Mouse (Mus musculus): ENCODE results near the gene Gm28048. TPM values are rescaled to one million over a fixed set of nuclear protein-coding genes. Genes with fewer than 3 reads are reported as not detected.

Gm28048 gene
- total and polyA plus RNA-seq, 2 experiments from 2014 or later: 2.7 TPM; not detected in 1

DNA sequence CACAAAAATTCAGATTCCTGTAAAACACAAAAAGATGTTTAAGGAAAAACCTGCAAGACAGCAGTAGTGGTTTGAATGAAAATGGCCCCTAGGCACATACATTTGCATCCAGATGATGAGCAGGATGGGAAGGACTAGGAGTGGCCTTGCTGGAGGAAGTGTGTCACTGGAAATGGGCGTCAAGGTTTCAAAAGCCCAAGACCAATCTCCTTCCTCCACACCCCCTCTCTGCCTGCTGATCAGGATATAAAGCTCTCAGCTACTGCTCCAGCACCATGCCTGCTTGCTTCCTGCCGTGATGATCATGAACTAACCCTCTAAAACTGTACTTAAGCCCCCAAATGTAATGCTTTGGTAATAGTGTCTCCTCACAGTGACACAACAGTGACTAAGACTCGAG lies 81.8 kb downstream of the Gm28048 start:
- 88% methylated on average over 3 of the region's 3 CpGs for WGBS
- no peak for ATAC-seq (ENCODE audit: low FRiP score)
- DNase-seq (ENCODE audit: low spot score): no peak

DNA sequence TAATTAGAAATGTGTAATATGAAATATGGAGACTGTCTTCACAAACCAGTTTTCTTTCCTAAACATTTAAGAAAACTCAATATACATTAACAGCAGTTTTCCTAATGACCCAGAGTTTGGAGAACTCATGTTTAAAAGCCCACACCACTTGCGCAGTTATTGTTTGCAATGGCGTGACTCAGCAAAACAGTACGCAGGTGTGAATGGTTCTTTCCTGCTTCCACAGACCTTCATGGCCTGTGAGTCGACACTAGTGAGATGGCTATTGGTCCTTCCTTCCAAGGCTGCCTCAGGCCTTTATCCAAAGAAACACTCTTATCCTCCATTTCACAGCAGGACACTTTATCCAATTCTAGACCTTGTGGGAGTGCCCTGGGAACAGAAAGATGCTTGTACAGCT lies 84.2 kb downstream of the Gm28048 start:
- Histone ChIP-seq H3K4me1 (ENCODE audit: insufficient read depth, low read length) (no peaks in the 10 kb centered on the region), H3K27me3 (ENCODE audit: insufficient read depth, low read length) (no peaks in the 10 kb centered on the region), H3K4me2 (ENCODE audit: low read depth, low read length, poor library complexity, severe bottlenecking) (no peak overlapping the region), H3K9me3 (ENCODE audit: low read length) (no peaks in the 10 kb centered on the region), H3K9ac (replicated peaks; ENCODE audit: low read length, poor library complexity, severe bottlenecking) (no peak overlapping the region), H3K4me3 (ENCODE audit: low read depth, low read length) (no peak overlapping the region), H3K27ac (ENCODE audit: low read depth, low read length) (no peak overlapping the region), H3K36me3 (ENCODE audit: insufficient read depth, low read length) (no peaks in the 10 kb centered on the region)
- WGBS: 93% methylated on average over 4 of the region's 4 CpGs
- ATAC-seq (ENCODE audit: low FRiP score) (no peak), DNase-seq (ENCODE audit: low spot score) (no peak)
- no peak for TF ChIP-seq CTCF (IDR thresholded peaks at IDR 0.05)

More for the DNA sequence above, 81.8 kb downstream of the Gm28048 start:
- Histone ChIP-seq H3K4me2 (ENCODE audit: low read depth, low read length, poor library complexity, severe bottlenecking) (no peak overlapping the region), H3K4me3 (ENCODE audit: low read depth, low read length) (no peak overlapping the region), H3K4me1 (ENCODE audit: insufficient read depth, low read length) (no peaks in the 10 kb centered on the region), H3K27ac (ENCODE audit: low read depth, low read length) (no peak overlapping the region), H3K9ac (replicated peaks; ENCODE audit: low read length, poor library complexity, severe bottlenecking) (no peak overlapping the region), H3K27me3 (ENCODE audit: insufficient read depth, low read length) (no peaks in the 10 kb centered on the region), H3K36me3 (ENCODE audit: insufficient read depth, low read length) (no peaks in the 10 kb centered on the region), H3K9me3 (ENCODE audit: low read length) (no peaks in the 10 kb centered on the region)
- TF ChIP-seq CTCF (IDR thresholded peaks at IDR 0.05): no peak

GRCm38 (mm10) chr11:22897127-22897526 lies 84.8 kb downstream of the Gm28048 start:
- ATAC-seq (ENCODE audit: low FRiP score): no peak
- Histone ChIP-seq H3K36me3 (ENCODE audit: insufficient read depth, low read length) (no peaks in the 10 kb centered on the region), H3K27ac (ENCODE audit: low read depth, low read length) (no peak overlapping the region), H3K4me1 (ENCODE audit: insufficient read depth, low read length) (no peaks in the 10 kb centered on the region), H3K4me2 (ENCODE audit: low read depth, low read length, poor library complexity, severe bottlenecking) (no peak overlapping the region), H3K4me3 (ENCODE audit: low read depth, low read length) (no peak overlapping the region), H3K27me3 (ENCODE audit: insufficient read depth, low read length) (no peaks in the 10 kb centered on the region), H3K9ac (replicated peaks; ENCODE audit: low read length, poor library complexity, severe bottlenecking) (no peak overlapping the region), H3K9me3 (ENCODE audit: low read length) (no peaks in the 10 kb centered on the region)
- DNase-seq (ENCODE audit: low spot score): no peak
- TF ChIP-seq CTCF (IDR thresholded peaks at IDR 0.05): no peak
- WGBS: 91% methylated on average over 4 of the region's 4 CpGs

DNA sequence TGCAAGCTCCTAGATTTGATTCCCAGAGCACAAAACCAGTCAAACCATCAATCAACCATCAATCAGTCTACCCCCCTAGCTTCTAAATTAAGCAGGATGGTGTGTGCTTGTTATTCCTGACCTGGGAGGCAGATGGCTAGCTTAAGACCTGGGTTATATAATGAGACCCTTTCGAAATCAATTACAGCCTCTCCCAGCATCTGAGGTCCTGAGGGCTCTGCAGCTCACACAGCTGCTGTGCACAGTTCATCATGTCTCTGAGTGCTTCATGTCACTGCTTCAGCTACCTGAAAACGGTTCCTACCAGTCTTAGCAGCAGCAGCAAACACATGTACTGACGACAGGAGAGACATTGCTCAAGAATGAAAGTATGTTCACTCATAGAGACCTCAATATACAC lies 88.8 kb downstream of the Gm28048 start:
- Histone ChIP-seq H3K9ac (replicated peaks; ENCODE audit: low read length, poor library complexity, severe bottlenecking) (no peak overlapping the region), H3K27me3 (ENCODE audit: insufficient read depth, low read length) (no peaks in the 10 kb centered on the region), H3K36me3 (ENCODE audit: insufficient read depth, low read length) (no peaks in the 10 kb centered on the region), H3K27ac (ENCODE audit: low read depth, low read length) (no peak overlapping the region), H3K9me3 (ENCODE audit: low read length) (no peaks in the 10 kb centered on the region), H3K4me1 (ENCODE audit: insufficient read depth, low read length) (no peaks in the 10 kb centered on the region), H3K4me2 (ENCODE audit: low read depth, low read length, poor library complexity, severe bottlenecking) (no peak overlapping the region), H3K4me3 (ENCODE audit: low read depth, low read length) (no peak overlapping the region)
- ATAC-seq (ENCODE audit: low FRiP score) (no peak), DNase-seq (ENCODE audit: low spot score) (no peak)
- no peak for TF ChIP-seq CTCF (IDR thresholded peaks at IDR 0.05)
- 52% methylated on average over 3 of the region's 3 CpGs for WGBS

DNA sequence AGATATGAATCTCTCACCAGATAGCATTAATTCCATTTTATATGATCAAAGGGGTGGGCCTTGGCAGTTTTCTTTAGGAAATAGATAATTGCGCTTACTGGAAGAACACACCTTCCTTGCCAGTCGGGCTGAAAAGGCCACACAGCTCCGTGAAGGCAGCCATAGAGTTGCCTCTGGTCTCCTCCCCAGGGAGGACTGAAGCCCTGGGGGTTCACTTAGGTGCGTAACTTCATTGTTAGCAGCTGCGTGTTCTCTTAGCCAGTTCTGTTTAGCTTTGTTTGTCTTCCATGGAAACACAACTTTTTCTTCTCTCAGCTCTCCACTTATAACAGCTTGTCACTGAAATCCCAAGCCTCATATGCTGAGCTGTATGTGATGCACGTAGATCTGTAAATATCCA lies 89.4 kb downstream of the Gm28048 start:
- Histone ChIP-seq H3K9me3 (ENCODE audit: low read length) (no peaks in the 10 kb centered on the region), H3K4me2 (ENCODE audit: low read depth, low read length, poor library complexity, severe bottlenecking) (no peak overlapping the region), H3K4me1 (ENCODE audit: insufficient read depth, low read length) (no peaks in the 10 kb centered on the region), H3K27ac (ENCODE audit: low read depth, low read length) (no peak overlapping the region), H3K27me3 (ENCODE audit: insufficient read depth, low read length) (no peaks in the 10 kb centered on the region), H3K36me3 (ENCODE audit: insufficient read depth, low read length) (no peaks in the 10 kb centered on the region), H3K9ac (replicated peaks; ENCODE audit: low read length, poor library complexity, severe bottlenecking) (no peak overlapping the region), H3K4me3 (ENCODE audit: low read depth, low read length) (no peak overlapping the region)
- DNase-seq (ENCODE audit: low spot score): no peak
- 74% methylated on average over 6 of the region's 6 CpGs for WGBS
- no peak for TF ChIP-seq CTCF (IDR thresholded peaks at IDR 0.05)
- no peak for ATAC-seq (ENCODE audit: low FRiP score)

DNA sequence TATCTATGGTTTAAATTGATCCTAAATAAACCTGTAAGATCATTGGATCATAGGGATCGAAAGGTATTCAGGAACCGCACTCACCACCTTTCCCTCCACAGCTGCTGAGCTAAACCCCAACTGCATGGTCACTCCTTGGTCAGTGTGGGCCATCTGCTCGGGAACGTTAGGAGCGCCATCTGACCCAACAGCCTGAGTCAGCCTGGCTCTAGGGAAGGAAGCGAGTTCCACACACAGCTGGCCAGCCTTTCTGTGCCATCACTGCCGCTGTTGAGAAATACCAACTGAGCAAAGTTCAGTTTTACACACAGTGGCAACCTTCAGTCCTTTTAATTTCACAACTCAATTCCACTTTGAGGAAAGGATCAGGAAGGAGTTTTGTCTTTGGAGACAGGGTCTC lies 90.0 kb downstream of the Gm28048 start:
- ATAC-seq (ENCODE audit: low FRiP score) (no peak), DNase-seq (ENCODE audit: low spot score) (no peak)
- Histone ChIP-seq H3K9ac (replicated peaks; ENCODE audit: low read length, poor library complexity, severe bottlenecking) (no peak overlapping the region), H3K27me3 (ENCODE audit: insufficient read depth, low read length) (no peaks in the 10 kb centered on the region), H3K36me3 (ENCODE audit: insufficient read depth, low read length) (no peaks in the 10 kb centered on the region), H3K4me3 (ENCODE audit: low read depth, low read length) (no peak overlapping the region), H3K4me1 (ENCODE audit: insufficient read depth, low read length) (no peaks in the 10 kb centered on the region), H3K27ac (ENCODE audit: low read depth, low read length) (no peak overlapping the region), H3K4me2 (ENCODE audit: low read depth, low read length, poor library complexity, severe bottlenecking) (no peak overlapping the region), H3K9me3 (ENCODE audit: low read length) (no peaks in the 10 kb centered on the region)
- no peak for TF ChIP-seq CTCF (IDR thresholded peaks at IDR 0.05)
- 93% methylated on average over 7 of the region's 7 CpGs for WGBS

Data from midbrain, postnatal 0 days (tissue).